Mouse (Mus musculus) testis, adult 2 months (tissue): ENCODE data around the gene Slc39a13.

Experiments used
- CTCF ChIP-seq: fragments of 200-500 bp; IDR thresholded peaks from 2 replicates; pipeline ENCODE4 v1.5.1; 2012; ENCODE audit warnings: low read depth, mild to moderate bottlenecking, inconsistent platforms, low read length, moderate library complexity; ENCODE audit not compliant: control insufficient read depth, insufficient read depth, insufficient replicate concordance
- POLR2A ChIP-seq: fragments of 200-500 bp; IDR thresholded peaks from 2 replicates; pipeline ENCODE4 v1.6.1; 2012; ENCODE audit warnings: low read depth, mild to moderate bottlenecking, inconsistent platforms, low read length, moderate library complexity; ENCODE audit not compliant: control insufficient read depth

DNA sequence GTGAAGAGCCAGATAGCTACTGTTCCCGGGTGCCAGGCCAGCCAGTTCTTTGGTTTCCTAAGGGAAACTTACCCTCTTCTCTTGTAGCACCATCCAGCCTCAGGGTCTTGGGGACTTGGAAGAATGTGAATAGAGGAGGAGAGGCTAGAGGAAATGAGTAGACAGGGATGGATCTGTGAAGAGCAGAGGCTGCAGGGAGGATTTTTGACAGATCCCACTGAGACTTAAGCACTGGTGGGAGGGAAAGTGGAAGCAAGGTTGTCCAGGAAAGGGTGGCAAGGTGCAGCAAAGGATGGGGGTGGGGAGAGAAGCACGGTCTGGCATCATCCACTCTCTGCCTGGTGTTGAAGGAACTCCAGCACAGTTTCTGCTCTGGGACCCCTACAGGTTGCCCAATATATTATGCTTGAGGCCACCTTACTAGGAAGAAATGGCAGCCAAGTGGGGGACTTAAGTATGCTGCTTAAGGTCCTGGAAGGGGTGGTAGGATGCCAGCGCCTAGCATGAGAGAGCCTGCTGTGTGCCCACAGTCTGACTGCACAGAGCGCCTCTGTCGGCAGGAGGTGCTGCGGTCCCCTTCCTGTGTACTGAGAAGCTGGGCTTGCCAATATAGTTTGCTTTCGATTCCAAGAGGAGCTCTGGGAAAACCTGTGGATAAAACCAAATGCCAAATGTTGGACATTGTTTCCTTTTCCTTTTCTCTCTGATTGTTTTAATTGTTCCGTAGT lies 52.0 kb downstream of the Slc39a13 start:
- TF ChIP-seq CTCF (no peak), POLR2A (no peak)
